Mouse (Mus musculus): ENCODE data around the gene Fbxl4. TPM values are rescaled to one million over a fixed set of nuclear protein-coding genes. Genes with fewer than 3 reads are reported as not detected.

Gene Fbxl4
- polyA plus RNA-seq, 1 experiment from 2014 or later = 18.8 TPM

GRCm38 (mm10) chr4:22477711-22478230 lies 120.4 kb downstream of the Fbxl4 start:
- WGBS = under 1% methylated on average over 21 of the region's 28 CpGs
- peaks cover 41% of the 10 kb centered on the region for H3K4me1 ChIP-seq
- peak overlapping the region; percentile 33 for H3K9ac ChIP-seq (replicated peaks)
- peak overlapping the region; percentile 43 for H3K4me3 ChIP-seq (replicated peaks)
- H3K36me3 ChIP-seq = no peaks in the 10 kb centered on the region
- H3K9me3 ChIP-seq (replicated peaks) = no peaks in the 10 kb centered on the region
- peak; percentile 42; the same call in 1 of the 2 replicates for ATAC-seq (ENCODE audit: low FRiP score)
- 0 out of 2 replicates have a peak, but pooled peaks cover 3% of the 10 kb centered on the region for H3K27me3 ChIP-seq (replicated peaks)
- peak overlapping the region; percentile 72 for H3K27ac ChIP-seq (replicated peaks)
- peak overlapping the region; percentile 73 for H3K4me2 ChIP-seq

DNA sequence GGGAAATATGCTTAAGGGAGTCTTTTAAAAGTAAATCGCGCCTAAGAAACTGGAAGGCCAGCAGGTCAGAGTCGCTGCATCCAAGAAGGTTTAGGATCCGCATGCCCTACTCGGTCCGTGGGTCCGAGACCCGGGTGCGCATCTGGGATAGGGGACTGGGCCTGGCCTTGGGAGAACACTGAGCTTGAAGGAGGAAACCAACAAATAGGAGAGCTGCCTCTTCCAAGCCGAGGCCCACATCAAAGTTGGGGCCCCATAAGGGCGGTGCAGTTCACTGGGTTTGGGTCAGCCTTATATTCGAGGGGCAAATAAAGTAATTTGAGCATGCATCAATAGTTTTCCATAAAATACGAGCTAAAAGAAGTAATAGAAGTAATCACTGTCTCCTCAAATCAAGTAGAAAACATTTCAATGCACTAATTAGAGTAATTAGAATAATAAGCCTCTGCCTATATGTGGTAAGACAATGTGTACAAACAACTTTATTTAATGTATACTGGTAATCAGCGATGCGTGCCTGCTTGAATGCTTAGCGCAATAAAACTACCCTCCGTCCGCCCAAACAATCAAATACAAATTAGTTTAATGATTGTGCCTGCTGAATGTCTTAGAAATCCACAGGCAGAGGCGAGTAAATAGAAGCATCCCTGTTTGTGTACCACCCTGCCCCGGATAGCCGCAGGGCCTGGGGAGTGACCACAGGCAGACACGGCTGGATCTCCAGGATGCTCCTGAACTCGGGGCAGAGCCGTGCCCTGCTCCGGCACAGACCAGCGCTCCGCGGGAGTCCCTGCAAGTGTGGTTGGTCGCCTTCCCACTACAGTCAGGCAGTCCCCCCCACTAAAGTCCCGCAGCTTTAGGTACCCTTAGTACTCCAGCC lies 121.4 kb downstream of the Fbxl4 start:
- no peak overlapping the region for H3K9ac ChIP-seq (replicated peaks)
- 5% methylated on average over 30 of the region's 30 CpGs for WGBS
- H3K27me3 ChIP-seq (replicated peaks) = 0 out of 2 replicates have a peak, but pooled peaks cover 3% of the 10 kb centered on the region
- no peaks in the 10 kb centered on the region for H3K9me3 ChIP-seq (replicated peaks)
- no peaks in the 10 kb centered on the region for H3K36me3 ChIP-seq
- ATAC-seq (ENCODE audit: low FRiP score) = peak; percentile 29
- peak overlapping the region; percentile 52; the same call in 1 of the 2 replicates for H3K27ac ChIP-seq (replicated peaks)
- peak overlapping the region; percentile 73 for H3K4me2 ChIP-seq
- H3K4me3 ChIP-seq (replicated peaks) = peak overlapping the region; percentile 22
- H3K4me1 ChIP-seq = peaks cover 41% of the 10 kb centered on the region

GRCm38 (mm10) chr4:22479368-22480090 lies 122.2 kb downstream of the Fbxl4 start:
- ATAC-seq (ENCODE audit: low FRiP score) = peak; percentile 28; the same call in 1 of the 2 replicates
- WGBS = 5% methylated on average over 28 of the region's 28 CpGs

DNA sequence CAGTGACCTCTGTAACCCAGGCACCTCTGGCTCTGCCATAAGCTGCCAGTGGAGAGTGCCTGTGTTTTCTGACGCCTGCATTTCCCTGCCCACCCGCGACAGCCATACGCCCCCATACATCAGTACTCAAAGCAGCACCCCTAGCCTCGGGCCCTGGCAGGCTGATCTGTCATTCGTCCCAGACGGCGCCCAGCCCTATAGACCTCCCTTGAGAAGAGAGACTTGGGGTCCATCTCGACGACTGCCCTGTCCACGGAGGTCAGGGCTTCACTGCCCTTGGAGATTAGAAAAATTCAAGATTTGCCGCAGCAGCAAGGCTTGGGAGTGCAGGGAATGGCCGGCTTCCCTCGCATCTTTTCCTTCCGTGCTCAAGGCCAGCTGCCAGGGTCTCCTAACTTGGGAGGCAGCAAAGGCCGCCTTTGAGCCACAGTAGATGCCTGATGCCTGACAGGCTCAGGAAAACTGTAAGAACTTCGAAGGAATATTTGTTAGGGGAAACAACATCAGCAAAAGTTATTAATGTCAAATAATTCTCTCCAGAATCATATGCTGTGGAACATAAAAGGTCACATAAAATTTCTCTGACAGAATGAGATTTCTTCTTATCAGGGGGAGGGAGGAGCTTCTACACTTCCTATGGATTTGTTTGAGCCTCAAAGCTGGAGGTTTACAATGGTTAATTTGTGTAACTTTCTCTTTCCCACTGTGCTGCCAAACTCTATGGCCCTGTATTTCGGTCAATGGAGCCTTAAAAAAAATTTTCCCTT lies 122.9 kb downstream of the Fbxl4 start:
- Histone ChIP-seq H3K27me3 (replicated peaks) (0 out of 2 replicates have a peak, but pooled peaks cover 3% of the 10 kb centered on the region), H3K9me3 (replicated peaks) (no peaks in the 10 kb centered on the region), H3K4me1 (peaks cover 43% of the 10 kb centered on the region), H3K4me3 (replicated peaks) (peak overlapping the region; percentile 2; the same call in 1 of the 2 replicates), H3K36me3 (no peaks in the 10 kb centered on the region), H3K9ac (replicated peaks) (peak overlapping the region; percentile 12; the same call in 1 of the 2 replicates), H3K4me2 (peak overlapping the region; percentile 73), H3K27ac (replicated peaks) (peak overlapping the region; percentile 52)
- WGBS = 8% methylated on average over 18 of the region's 18 CpGs
- ATAC-seq (ENCODE audit: low FRiP score) = no peak

More at GRCm38 (mm10) chr4:22479368-22480090, 122.2 kb downstream of the Fbxl4 start:
- Histone ChIP-seq H3K36me3 (no peaks in the 10 kb centered on the region), H3K27ac (replicated peaks) (peak overlapping the region; percentile 52), H3K9ac (replicated peaks) (no peak overlapping the region), H3K27me3 (replicated peaks) (0 out of 2 replicates have a peak, but pooled peaks cover 3% of the 10 kb centered on the region), H3K9me3 (replicated peaks) (no peaks in the 10 kb centered on the region), H3K4me1 (peaks cover 43% of the 10 kb centered on the region), H3K4me3 (replicated peaks) (peak overlapping the region; percentile 22; the same call in 1 of the 2 replicates), H3K4me2 (peak overlapping the region; percentile 73)

DNA sequence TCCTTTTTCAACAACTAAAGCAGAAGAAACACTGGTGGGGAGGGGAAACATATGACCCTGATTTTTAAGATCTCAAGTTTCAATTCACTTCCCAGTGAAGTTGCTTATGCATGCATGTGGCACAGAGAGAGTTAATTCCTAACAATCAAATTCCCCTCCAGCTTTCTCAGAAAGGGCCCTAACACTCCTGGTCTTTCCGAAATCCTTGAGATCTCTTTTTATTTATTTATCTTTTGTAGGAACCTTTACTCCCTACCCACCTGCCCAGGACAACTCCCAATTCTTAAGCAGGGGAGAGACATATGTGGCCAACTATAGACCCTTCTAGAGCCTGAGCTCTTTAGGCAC lies 123.5 kb downstream of the Fbxl4 start:
- Histone ChIP-seq H3K4me1 (peaks cover 45% of the 10 kb centered on the region), H3K27ac (replicated peaks) (0 out of 2 replicates have a peak overlapping the region, but pooled peaks have one; percentile 52), H3K27me3 (replicated peaks) (0 out of 2 replicates have a peak, but pooled peaks cover 3% of the 10 kb centered on the region), H3K4me3 (replicated peaks) (peak overlapping the region; percentile 2), H3K4me2 (peak overlapping the region; percentile 73), H3K9me3 (replicated peaks) (no peaks in the 10 kb centered on the region), H3K36me3 (no peaks in the 10 kb centered on the region), H3K9ac (replicated peaks) (no peak overlapping the region)
- WGBS = 22% methylated on average over 1 of the region's 1 CpGs
- no peak for ATAC-seq (ENCODE audit: low FRiP score)

GRCm38 (mm10) chr4:22482118-22482517 lies 124.8 kb downstream of the Fbxl4 start:
- WGBS = 29% methylated on average over 2 of the region's 2 CpGs
- H3K9ac ChIP-seq (replicated peaks) = no peak overlapping the region
- no peaks in the 10 kb centered on the region for H3K27me3 ChIP-seq (replicated peaks)
- H3K36me3 ChIP-seq = no peaks in the 10 kb centered on the region
- no peak overlapping the region; the same call in 1 of the 2 replicates for H3K4me3 ChIP-seq (replicated peaks)
- H3K4me1 ChIP-seq = peaks cover 43% of the 10 kb centered on the region
- H3K27ac ChIP-seq (replicated peaks) = no peak overlapping the region
- no peak for ATAC-seq (ENCODE audit: low FRiP score)
- no peaks in the 10 kb centered on the region for H3K9me3 ChIP-seq (replicated peaks)
- H3K4me2 ChIP-seq = peak overlapping the region; percentile 73

DNA sequence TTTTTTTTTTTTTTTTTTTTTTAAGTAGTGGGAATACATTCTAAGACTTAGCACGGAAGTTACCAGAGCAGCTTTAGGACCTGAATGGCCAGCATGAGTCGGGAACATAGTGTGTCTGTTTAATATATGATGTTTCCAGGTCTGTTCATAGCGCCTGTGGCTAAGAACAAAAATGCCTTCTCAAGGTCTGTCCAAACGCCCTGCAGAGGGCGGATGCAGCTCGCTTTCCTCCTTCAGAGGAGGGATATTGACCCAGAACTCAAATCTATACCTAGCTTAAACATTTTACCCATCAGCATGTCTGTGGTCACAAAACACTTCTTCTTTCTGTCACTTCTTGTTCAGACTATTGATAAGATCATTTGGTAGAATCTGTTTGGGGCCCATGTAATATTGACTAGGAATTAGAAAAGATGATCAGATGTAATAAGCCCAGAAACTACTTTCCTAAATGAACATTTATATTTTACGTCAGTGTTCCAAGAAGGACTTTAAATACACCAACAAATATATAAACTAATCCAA lies 125.5 kb downstream of the Fbxl4 start:
- H3K36me3 ChIP-seq = no peaks in the 10 kb centered on the region
- no peaks in the 10 kb centered on the region for H3K9me3 ChIP-seq (replicated peaks)
- no peak overlapping the region for H3K27ac ChIP-seq (replicated peaks)
- H3K4me2 ChIP-seq = peak overlapping the region; percentile 73
- peaks cover 37% of the 10 kb centered on the region for H3K4me1 ChIP-seq
- no peak overlapping the region for H3K9ac ChIP-seq (replicated peaks)
- no peaks in the 10 kb centered on the region for H3K27me3 ChIP-seq (replicated peaks)
- ATAC-seq (ENCODE audit: low FRiP score) = no peak
- H3K4me3 ChIP-seq (replicated peaks) = peak overlapping the region; percentile 21
- WGBS = 6% methylated on average over 7 of the region's 7 CpGs

GRCm38 (mm10) chr4:22483548-22483947 lies 126.2 kb downstream of the Fbxl4 start:
- Histone ChIP-seq H3K4me1 (peaks cover 31% of the 10 kb centered on the region), H3K36me3 (no peaks in the 10 kb centered on the region), H3K27me3 (replicated peaks) (no peaks in the 10 kb centered on the region), H3K4me2 (peak overlapping the region; percentile 73), H3K9me3 (replicated peaks) (no peaks in the 10 kb centered on the region), H3K9ac (replicated peaks) (no peak overlapping the region), H3K4me3 (replicated peaks) (peak overlapping the region; percentile 27), H3K27ac (replicated peaks) (no peak overlapping the region)
- WGBS = 18% methylated on average over 2 of the region's 2 CpGs
- ATAC-seq (ENCODE audit: low FRiP score) = no peak
